Mouse (Mus musculus) brain, adult 2 months (tissue): ENCODE data around the gene Hspa1b.

Experiments used
- DNase-seq: peaks from one replicate; pipeline ENCODE4 v3.0.0; 2011; ENCODE audit warnings: low read depth, low spot score

Gene Hspa1b

GRCm38 (mm10) chr17:34931061-34931734, 27.8 kb downstream of the Hspa1b start, which contains the start of gene Neu1:
Neu1 (plus strand) TSS chr17:34931253.
- peak; percentile 99 for DNase-seq

DNA sequence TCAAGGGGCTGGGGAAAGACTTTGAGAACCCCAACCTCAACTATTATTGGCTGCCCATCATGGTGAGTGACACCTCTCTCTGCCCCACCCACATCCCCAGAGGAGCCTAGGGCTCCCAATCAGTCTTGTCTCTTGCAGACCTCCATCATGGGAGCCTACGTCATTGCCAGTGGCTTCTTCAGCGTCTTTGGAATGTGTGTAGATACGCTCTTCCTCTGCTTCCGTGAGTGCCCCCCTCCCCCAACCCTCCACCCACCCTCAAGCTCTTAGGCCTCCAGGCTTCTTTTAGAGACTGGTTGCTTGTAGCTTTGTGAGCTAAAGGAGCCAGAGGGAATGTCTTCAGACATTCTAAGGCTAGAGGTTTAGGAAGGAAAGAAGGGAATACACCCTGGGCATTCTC, 30.2 kb downstream of the Hspa1b start:
- no peak for DNase-seq

- peak; percentile 64 for DNase-seq
Measured at GRCm38 (mm10) chr17:34927306-34928019, 31.6 kb downstream of the Hspa1b start.

GRCm38 (mm10) chr17:34924258-34924657, 34.8 kb downstream of the Hspa1b start:
- no peak for DNase-seq

DNA sequence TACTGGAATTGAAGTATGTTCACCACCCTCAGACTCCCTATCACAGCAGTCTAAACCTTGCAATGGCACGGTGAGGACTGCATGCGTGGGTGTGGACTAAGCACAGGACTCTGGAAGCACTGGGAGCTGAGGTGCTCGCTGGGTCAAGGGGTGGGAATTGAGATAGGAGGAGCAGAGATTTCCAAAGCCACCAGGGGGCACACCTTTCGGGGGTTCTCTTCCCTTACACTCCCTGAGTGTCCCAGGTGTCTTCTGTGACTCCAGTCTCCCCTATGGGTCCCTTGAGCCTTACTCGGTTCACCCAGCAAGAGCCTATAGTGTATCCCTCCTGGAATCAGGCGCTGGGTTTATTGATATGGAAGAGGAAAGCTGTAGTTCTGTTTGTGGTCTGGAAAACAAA, 36.1 kb downstream of the Hspa1b start:
- DNase-seq, result no peak

DNA sequence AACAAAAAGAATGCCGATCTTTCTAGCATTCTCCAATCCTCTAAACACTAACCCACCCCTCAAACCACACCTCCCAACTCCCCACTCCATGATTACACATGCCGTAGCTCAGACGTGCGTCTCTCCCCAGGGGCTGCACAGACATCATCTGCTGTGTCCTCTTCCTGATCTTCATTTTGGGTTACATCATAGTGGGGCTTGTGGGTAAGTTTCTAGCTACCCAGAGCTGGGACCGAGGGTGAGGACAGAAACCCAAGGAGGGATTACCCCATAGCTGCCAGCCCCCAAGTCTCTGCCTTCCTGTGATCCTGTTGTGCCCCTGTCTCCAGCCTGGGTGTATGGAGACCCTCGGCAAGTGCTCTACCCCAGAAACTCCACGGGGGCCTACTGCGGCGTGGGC, 41.9 kb downstream of the Hspa1b start:
- DNase-seq, result no peak

DNA sequence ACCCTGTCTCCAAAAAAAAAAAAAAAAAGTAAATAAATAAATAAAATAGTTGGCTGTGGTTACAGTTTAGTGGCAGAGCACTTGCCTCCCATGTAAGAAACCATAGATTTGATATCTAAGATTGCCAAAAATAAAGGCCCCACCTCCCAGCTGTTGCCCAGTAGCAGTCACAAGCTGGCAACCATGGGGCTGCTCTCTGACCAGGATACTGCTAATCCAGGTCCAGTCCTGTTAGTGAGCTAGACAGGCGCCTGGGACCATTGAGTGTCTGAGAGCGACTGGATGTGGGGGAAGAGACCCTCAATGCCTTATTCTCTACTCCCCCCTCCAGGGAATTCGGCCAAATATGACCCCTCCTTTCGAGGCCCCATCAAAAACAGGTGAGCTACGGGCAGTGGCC, 42.7 kb downstream of the Hspa1b start:
- DNase-seq, result no peak

GRCm38 (mm10) chr17:34915410-34915831, 43.6 kb downstream of the Hspa1b start:
- no peak for DNase-seq

- no peak for DNase-seq
Measured at GRCm38 (mm10) chr17:34913930-34914665, 44.9 kb downstream of the Hspa1b start, which contains the start of gene Slc44a4. Slc44a4 (plus strand) TSS chr17:34914466.

DNA sequence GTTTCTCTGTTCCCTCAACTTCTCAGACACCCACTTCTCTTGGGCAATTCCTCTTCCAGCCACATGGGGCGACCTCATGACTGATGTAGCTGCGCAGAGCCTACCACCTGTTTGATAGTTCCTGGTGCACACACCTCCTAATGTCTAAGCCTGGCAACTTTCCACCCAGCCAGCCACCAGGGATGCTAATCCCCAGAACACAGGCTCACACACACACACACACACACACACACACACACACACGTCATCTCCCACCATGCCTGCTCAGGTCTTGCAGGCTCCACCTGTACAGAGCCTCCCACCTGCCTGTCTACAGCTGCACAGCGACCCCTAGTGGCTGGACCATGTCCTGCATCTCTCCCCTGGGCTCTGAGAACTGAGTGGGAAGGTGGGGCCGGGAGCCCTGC, 47.1 kb downstream of the Hspa1b start:
- peak; percentile 83 for DNase-seq

DNA sequence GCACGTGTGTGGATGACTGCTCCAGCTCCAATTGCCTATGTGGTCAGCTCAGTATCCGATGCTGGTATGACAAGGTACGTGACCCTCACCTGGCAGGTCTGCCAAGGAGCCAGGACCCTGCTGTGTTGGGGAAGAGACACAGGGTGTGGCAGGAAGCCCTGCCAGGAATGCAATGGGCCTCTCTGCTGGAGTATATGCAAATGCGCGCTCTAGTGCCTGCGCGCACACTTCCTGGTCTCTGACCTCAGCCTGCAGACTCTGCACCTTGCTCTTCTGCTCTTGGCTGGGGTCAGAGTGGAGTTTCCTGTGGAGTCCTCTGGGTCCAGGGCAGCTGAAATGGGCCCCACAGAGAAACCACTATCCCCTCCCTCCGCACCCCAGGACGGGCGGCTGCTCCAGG, 48.1 kb downstream of the Hspa1b start:
- no peak for DNase-seq
